Mouse (Mus musculus): ENCODE results near the gene Smyd3.

GRCm38 (mm10) chr1:179371191-179371590 is 146.7 kb downstream of the Smyd3 start:
- no peak for TF ChIP-seq CTCF (IDR thresholded peaks at IDR 0.05)
- TF ChIP-seq POLR2A (IDR thresholded peaks at IDR 0.05; ENCODE audit: insufficient read depth, low read depth, low read length), result no peak
